Mouse (Mus musculus) cortical plate, adult 2 months (tissue): ENCODE measurements around the gene Dnm1.

Source experiments
- CTCF ChIP-seq: fragments of 200-500 bp; IDR thresholded peaks from 2 replicates; pipeline ENCODE4 v1.5.1; 2011; ENCODE audit warnings: mild to moderate bottlenecking, control low read depth, low read length; ENCODE audit not compliant: insufficient read depth; ENCODE audit errors: extremely low read depth
- POLR2A ChIP-seq: fragments of 200-500 bp; IDR thresholded peaks from 2 replicates; pipeline ENCODE4 v1.6.1; 2011; ENCODE audit warnings: mild to moderate bottlenecking, low read length, control low read depth; ENCODE audit not compliant: insufficient read depth; ENCODE audit errors: extremely low read depth

GRCm38 (mm10) chr2:32358381-32358780 is 5.2 kb upstream of the Dnm1 start:
- TF ChIP-seq CTCF (no peak), POLR2A (no peak)
